Mouse (Mus musculus) adrenal gland, postnatal 36 days (tissue): ENCODE data around the gene BC048562. TPM values are rescaled to one million over a fixed set of nuclear protein-coding genes. Genes with fewer than 3 reads are reported as not detected.

ENCODE experiments used
- total RNA-seq, 2 experiments: library from RNA; stranded (reverse); gene quantifications; 2 replicates each; pipeline ENCODE4 v1.2.3; 2021

Gene BC048562
- total RNA-seq, 2 experiments from 2014 or later: not detected

Other genes with a start within 250 kb of the BC048562 start
- gene Bsn, start 246.1 kb upstream of the BC048562 start, total RNA-seq: 1 to 10 TPM; 3.2 to 4.3 TPM
- 100 to 1,000 TPM; 142 to 144 TPM for gene Dag1, start 172.5 kb upstream of the BC048562 start, total RNA-seq
- gene Nicn1, start 146.1 kb upstream of the BC048562 start, total RNA-seq: 10 to 100 TPM; 17.1 TPM
- 1 to 10 TPM; 2.7 to 4.4 TPM for gene Amt, start 139.6 kb upstream of the BC048562 start, total RNA-seq
- 100 to 1,000 TPM; 363 to 383 TPM for gene Rhoa, start 130.4 kb upstream of the BC048562 start, total RNA-seq
- gene Tcta, start 130.3 kb upstream of the BC048562 start, total RNA-seq: 10 to 100 TPM; 38.8 to 48.3 TPM
- 100 to 1,000 TPM; 538 to 748 TPM for gene Gpx1, start 97.6 kb upstream of the BC048562 start, total RNA-seq
- gene Usp4, start 88.6 kb upstream of the BC048562 start, total RNA-seq: 100 to 1,000 TPM; 110 to 120 TPM
- gene 1700102P08Rik, start 43.7 kb upstream of the BC048562 start, total RNA-seq: 1 to 10 TPM in 1 of 2 experiments, under 1 TPM in 1; 0.93 to 1.3 TPM
- gene Ccdc36, start 8.0 kb upstream of the BC048562 start, total RNA-seq: not detected
- 10 to 100 TPM; 37.1 to 48.1 TPM for gene Ccdc71, start 24.0 kb downstream of the BC048562 start, total RNA-seq
- gene Klhdc8b, start 25.1 kb downstream of the BC048562 start, total RNA-seq: 10 to 100 TPM; 20.1 to 21.5 TPM
- gene Lamb2, start 43.3 kb downstream of the BC048562 start, total RNA-seq: 100 to 1,000 TPM; 117 to 133 TPM
- gene Usp19, start 54.1 kb downstream of the BC048562 start, total RNA-seq: 100 to 1,000 TPM; 204 to 213 TPM
- gene Qars, start 71.2 kb downstream of the BC048562 start, total RNA-seq: 100 to 1,000 TPM; 191 to 194 TPM
- gene Qrich1, start 80.3 kb downstream of the BC048562 start, total RNA-seq: 100 to 1,000 TPM; 106 to 125 TPM
- 100 to 1,000 TPM in 1 of 2 experiments, 10 to 100 TPM in 1; 76.8 to 118 TPM for gene Impdh2, start 123.8 kb downstream of the BC048562 start, total RNA-seq
- gene Ndufaf3, start 131.0 kb downstream of the BC048562 start, total RNA-seq: 10 to 100 TPM; 63.6 to 75.4 TPM
- gene Dalrd3, start 133.4 kb downstream of the BC048562 start, total RNA-seq: 10 to 100 TPM; 61.1 to 72.7 TPM
- gene Wdr6, start 142.3 kb downstream of the BC048562 start, total RNA-seq: 100 to 1,000 TPM; 119 to 121 TPM
- gene P4htm, start 161.2 kb downstream of the BC048562 start, total RNA-seq: 1 to 10 TPM; 5.6 to 6.3 TPM
- 10 to 100 TPM; 62.2 to 65.6 TPM for gene Arih2, start 212.9 kb downstream of the BC048562 start, total RNA-seq
- 100 to 1,000 TPM; 112 to 140 TPM for gene Slc25a20, start 225.6 kb downstream of the BC048562 start, total RNA-seq